Mouse (Mus musculus): ENCODE measurements around the gene Ppp1r9b. TPM values are rescaled to one million over a fixed set of nuclear protein-coding genes. Genes with fewer than 3 reads are reported as not detected.

The Ppp1r9b gene
- total and polyA plus RNA-seq, 2 experiments: 2.6 to 3.6 TPM

DNA sequence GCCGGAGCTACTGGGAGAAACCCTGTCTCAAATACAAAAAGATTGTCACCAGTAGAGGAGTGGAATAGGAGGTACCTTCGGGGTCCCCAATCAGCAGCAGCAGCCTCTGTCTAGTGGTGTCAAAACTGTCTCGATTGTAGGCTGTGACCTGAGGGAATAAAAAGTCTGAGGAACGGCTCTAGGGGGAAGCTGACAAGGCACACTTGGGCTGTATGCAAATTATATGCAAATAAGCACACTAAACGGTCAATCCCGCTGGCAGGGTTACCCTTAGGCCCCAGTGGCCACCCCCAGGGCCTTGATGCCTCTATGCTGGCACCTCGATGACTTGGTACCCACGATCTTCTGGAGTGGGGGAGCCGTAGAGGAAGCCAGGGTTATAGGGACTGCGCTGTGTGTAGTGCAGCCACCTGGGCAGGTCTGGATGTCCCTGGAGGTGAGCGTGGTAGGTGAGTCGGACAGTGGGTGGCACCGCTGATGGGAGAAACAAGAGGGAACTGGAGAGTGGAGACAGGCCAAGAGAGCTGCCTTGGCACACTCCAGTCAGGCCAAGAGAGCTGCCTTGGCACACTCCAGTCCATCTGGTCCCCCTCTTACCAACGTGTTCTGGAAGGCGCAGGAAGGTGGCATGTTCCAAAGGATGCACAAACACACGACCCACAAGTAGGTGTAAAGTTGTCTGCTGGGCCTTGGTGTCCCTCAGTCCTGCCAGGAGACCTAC, 18.8 kb upstream of the Ppp1r9b start:
- Histone ChIP-seq H3K79me2 (ENCODE audit: control insufficient read depth, insufficient read depth, low read length) (no peaks in the 10 kb centered on the region), H3K9ac (ENCODE audit: low read depth, low read length) (no peak overlapping the region), H3K4me1 (ENCODE audit: control insufficient read depth, insufficient read depth, low read length) (no peaks in the 10 kb centered on the region), H3K27me3 (ENCODE audit: control insufficient read depth, insufficient read depth, low read length) (no peaks in the 10 kb centered on the region), H3K27ac (replicated peaks; ENCODE audit: insufficient read depth, low read depth, low read length) (no peak overlapping the region), H3K4me3 (ENCODE audit: insufficient read depth, low read depth, low read length) (no peak overlapping the region), H3K36me3 (ENCODE audit: control insufficient read depth, insufficient read depth, low read length) (no peaks in the 10 kb centered on the region)
- DNase-seq (ENCODE audit: extremely low read depth, low read depth, low spot score): no peak
- TF ChIP-seq POLR2A (IDR thresholded peaks at IDR 0.05; ENCODE audit: extremely low read depth, insufficient read depth, low read length) (no peak), CTCF (IDR thresholded peaks at IDR 0.05; ENCODE audit: low read depth, low read length) (no peak)
- 62% methylated on average over 16 of the region's 16 CpGs for WGBS

DNA sequence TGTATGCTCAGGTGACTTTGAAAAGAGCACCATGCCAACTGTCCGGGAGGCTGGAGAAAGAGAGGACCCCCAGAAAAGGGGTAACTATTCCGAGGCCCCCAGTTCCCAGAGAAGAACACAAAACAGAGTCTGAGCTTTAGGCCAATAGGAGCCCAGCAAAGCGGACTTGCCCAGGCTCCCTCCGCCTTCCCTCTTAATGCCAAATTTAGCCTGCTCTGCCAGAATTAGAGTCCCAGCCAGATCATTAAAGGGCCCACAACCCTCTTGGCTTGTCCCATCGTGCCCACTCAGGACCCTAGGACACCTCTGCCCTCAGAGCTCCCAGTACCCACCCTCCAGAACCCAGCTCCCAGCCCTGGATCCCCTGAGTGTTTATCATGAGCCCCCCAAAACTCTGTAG, 17.9 kb upstream of the Ppp1r9b start:
- Histone ChIP-seq H3K27me3 (ENCODE audit: control insufficient read depth, insufficient read depth, low read length) (no peaks in the 10 kb centered on the region), H3K27ac (replicated peaks; ENCODE audit: insufficient read depth, low read depth, low read length) (no peak overlapping the region), H3K4me1 (ENCODE audit: control insufficient read depth, insufficient read depth, low read length) (no peaks in the 10 kb centered on the region), H3K9ac (ENCODE audit: low read depth, low read length) (no peak overlapping the region), H3K4me3 (ENCODE audit: insufficient read depth, low read depth, low read length) (no peak overlapping the region), H3K79me2 (ENCODE audit: control insufficient read depth, insufficient read depth, low read length) (no peaks in the 10 kb centered on the region), H3K36me3 (ENCODE audit: control insufficient read depth, insufficient read depth, low read length) (no peaks in the 10 kb centered on the region)
- DNase-seq (ENCODE audit: extremely low read depth, low read depth, low spot score): no peak
- WGBS: 72% methylated on average over 5 of the region's 5 CpGs
- TF ChIP-seq CTCF (IDR thresholded peaks at IDR 0.05; ENCODE audit: low read depth, low read length) (no peak), POLR2A (IDR thresholded peaks at IDR 0.05; ENCODE audit: extremely low read depth, insufficient read depth, low read length) (no peak)

DNA sequence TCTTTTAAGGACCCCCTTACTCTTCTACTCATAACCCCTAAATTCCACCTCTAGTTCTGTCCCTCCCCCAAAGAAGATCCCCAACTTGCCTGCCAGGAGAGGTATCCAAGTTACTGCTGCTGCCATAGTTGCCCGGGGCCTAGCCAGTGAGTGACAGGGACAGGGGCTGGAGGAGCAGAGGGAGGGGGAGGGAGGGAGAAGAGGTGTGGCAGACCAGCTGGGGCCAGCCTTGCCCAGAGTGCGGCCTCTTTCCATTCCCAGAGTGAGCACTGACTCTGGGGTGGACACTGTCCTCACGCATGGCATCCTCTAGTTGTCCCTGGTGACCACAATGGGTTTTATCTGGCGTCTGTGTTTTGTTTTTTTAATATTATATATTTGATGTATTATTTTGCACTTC, 17.5 kb upstream of the Ppp1r9b start:
- Histone ChIP-seq H3K27me3 (ENCODE audit: control insufficient read depth, insufficient read depth, low read length) (no peaks in the 10 kb centered on the region), H3K9ac (ENCODE audit: low read depth, low read length) (no peak overlapping the region), H3K27ac (replicated peaks; ENCODE audit: insufficient read depth, low read depth, low read length) (no peak overlapping the region), H3K4me3 (ENCODE audit: insufficient read depth, low read depth, low read length) (no peak overlapping the region), H3K4me1 (ENCODE audit: control insufficient read depth, insufficient read depth, low read length) (no peaks in the 10 kb centered on the region), H3K36me3 (ENCODE audit: control insufficient read depth, insufficient read depth, low read length) (no peaks in the 10 kb centered on the region), H3K79me2 (ENCODE audit: control insufficient read depth, insufficient read depth, low read length) (no peaks in the 10 kb centered on the region)
- no peak for TF ChIP-seq CTCF (IDR thresholded peaks at IDR 0.05; ENCODE audit: low read depth, low read length)
- TF ChIP-seq POLR2A (IDR thresholded peaks at IDR 0.05; ENCODE audit: extremely low read depth, insufficient read depth, low read length): no peak
- DNase-seq (ENCODE audit: extremely low read depth, low read depth, low spot score): no peak
- 76% methylated on average over 4 of the region's 4 CpGs for WGBS

DNA sequence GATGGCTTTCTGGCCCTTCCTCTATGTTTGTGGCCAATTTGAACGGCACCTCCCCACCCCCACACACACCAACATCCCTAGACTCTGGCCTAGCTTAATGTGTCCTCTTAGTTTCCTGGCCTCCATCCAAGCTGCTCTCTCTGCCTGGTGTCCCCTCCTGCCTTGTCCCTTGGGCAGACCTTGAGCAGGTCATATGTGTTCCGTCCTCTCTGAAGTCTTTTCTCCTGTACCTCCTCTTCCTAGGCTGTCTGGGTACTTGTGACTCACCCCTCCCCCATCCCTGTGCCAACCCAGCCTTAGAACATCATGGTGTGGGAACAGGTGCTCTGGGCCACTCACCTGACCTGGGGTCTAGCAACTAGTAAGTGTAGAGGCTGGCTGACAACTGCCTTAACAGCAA, 15.9 kb upstream of the Ppp1r9b start:
- 58% methylated on average over 2 of the region's 2 CpGs for WGBS
- H3K4me3 ChIP-seq (ENCODE audit: insufficient read depth, low read depth, low read length): no peak overlapping the region
- H3K79me2 ChIP-seq (ENCODE audit: control insufficient read depth, insufficient read depth, low read length): no peaks in the 10 kb centered on the region
- no peaks in the 10 kb centered on the region for H3K27me3 ChIP-seq (ENCODE audit: control insufficient read depth, insufficient read depth, low read length)
- H3K9ac ChIP-seq (ENCODE audit: low read depth, low read length): no peak overlapping the region
- no peak for DNase-seq (ENCODE audit: extremely low read depth, low read depth, low spot score)
- H3K36me3 ChIP-seq (ENCODE audit: control insufficient read depth, insufficient read depth, low read length): no peaks in the 10 kb centered on the region
- no peaks in the 10 kb centered on the region; the same call in 1 of the 2 replicates for H3K4me1 ChIP-seq (ENCODE audit: control insufficient read depth, insufficient read depth, low read length)
- no peak overlapping the region for H3K27ac ChIP-seq (replicated peaks; ENCODE audit: insufficient read depth, low read depth, low read length)
- TF ChIP-seq POLR2A (IDR thresholded peaks at IDR 0.05; ENCODE audit: extremely low read depth, insufficient read depth, low read length) (no peak), CTCF (IDR thresholded peaks at IDR 0.05; ENCODE audit: low read depth, low read length) (no peak)

DNA sequence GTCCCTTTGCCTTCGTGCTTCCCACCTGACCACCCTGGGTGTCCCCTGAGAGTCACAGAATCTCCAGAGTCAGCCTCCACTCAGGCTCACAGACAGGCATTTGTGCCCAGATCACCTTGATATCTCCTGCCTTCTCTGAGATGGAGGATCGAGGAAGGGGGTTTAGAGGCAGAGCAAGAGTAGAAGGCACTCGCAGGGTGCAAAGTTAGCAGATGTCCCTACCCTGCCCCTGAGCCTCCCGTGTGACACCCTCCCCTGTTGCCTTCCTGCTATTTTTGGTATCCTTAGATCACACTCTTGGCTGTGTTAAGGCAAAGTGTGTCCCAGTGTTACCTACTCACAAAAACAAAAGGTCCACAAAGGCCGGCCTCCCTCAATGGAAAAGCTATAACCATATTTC, 14.6 kb upstream of the Ppp1r9b start, which contains the start of gene Sgca:
Sgca (minus strand) TSS at position 129 of the 400 bp plus-strand sequence.
- no peak for TF ChIP-seq CTCF (IDR thresholded peaks at IDR 0.05; ENCODE audit: low read depth, low read length)
- no peak for TF ChIP-seq POLR2A (IDR thresholded peaks at IDR 0.05; ENCODE audit: extremely low read depth, insufficient read depth, low read length)
- Histone ChIP-seq H3K4me3 (ENCODE audit: insufficient read depth, low read depth, low read length) (no peak within 1 kb of the TSS), H3K27ac (replicated peaks; ENCODE audit: insufficient read depth, low read depth, low read length) (no peak within 1 kb of the TSS), H3K4me1 (ENCODE audit: control insufficient read depth, insufficient read depth, low read length) (no peaks in the 10 kb centered on the region; the same call in 1 of the 2 replicates), H3K36me3 (ENCODE audit: control insufficient read depth, insufficient read depth, low read length) (no peaks in the 10 kb centered on the region), H3K9ac (ENCODE audit: low read depth, low read length) (no peak within 1 kb of the TSS), H3K79me2 (ENCODE audit: control insufficient read depth, insufficient read depth, low read length) (no peaks in the 10 kb centered on the region), H3K27me3 (ENCODE audit: control insufficient read depth, insufficient read depth, low read length) (no peaks in the 10 kb centered on the region)
- DNase-seq (ENCODE audit: extremely low read depth, low read depth, low spot score): no peak
- 78% methylated on average over 5 of the region's 5 CpGs for WGBS
